Mouse (Mus musculus): ENCODE data around the gene Gprin3.

The Gprin3 gene

DNA sequence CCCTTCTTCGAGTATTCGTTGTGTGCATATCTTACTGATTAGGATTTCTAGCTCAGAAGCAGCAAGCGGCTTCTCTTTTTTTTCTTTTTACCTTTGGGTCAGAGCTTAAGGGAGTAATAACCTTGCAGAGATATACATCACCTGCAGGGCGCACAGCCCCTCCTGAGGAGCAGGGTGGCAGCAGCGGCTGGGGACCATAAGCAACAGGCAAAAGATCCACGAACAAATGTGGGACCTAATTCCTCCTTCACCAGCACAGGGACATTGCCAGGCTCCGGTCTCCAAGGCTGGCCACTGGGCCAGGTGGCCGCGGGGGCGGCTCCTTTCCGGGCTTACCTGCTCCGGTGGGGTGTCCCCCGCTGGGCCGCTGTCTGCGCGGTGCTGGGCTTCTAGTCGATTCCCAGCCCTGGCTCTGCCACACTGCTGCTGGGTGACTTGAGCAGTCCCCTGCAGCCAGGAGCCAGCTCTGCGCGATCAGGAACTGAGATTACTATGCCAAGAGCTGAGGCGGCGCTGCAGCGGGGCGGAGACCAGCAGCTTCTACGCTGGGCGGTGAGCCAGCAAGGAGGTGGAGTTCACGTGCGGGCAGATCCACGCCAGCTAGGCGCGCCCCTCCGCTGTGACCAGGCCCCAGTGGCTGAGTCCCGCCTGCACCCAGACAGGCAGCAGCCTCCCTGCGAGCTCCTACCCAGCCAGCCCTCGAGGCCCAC is at the start of gene Gprin3:
Gene Gprin3, minus strand, starts transcription at position 471 of the 710 bp plus-strand sequence.
- DNase-seq (ENCODE audit: low spot score), result peak; percentile 86

DNA sequence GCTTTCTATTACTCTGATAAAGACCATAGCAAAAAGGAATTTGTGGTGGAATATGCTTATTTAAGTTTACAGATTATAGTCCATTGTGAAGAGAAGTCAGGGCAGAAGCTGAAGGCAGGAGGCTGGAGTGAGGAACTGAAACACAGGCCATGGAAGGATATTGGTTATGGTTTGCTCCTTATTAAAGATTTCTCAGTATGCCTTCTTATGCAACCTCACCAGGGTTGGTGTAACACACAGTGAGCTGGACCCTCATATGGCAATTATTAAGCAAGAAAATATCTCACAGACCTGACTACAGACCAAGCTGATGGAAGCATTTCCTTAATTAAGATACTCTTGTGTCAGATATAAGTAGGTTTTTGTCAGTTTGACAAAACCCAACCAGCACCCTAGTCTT is 32.8 kb upstream of the Gprin3 start:
- no peak for DNase-seq (ENCODE audit: low spot score)

DNA sequence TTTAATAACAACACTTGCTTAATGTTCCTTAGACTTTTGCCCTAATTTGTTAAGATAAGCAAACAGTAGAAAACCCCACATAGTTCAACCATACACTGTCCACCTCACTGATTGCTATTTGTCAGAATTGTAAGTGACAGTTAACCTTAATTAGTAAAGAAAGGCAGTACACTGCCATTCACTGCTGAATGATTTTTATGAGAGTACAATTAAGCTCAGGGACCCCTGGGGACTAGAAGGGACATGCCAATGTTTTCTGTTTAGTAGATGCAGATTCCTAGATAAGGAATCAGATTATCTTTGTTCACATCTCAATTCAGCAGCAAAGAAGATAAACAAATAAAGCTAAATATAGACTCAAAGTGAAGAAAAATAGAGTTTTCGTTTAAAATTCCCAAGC is 30.0 kb upstream of the Gprin3 start:
- DNase-seq (ENCODE audit: low spot score), result no peak

GRCm38 (mm10) chr6:59451348-59451747 is 25.3 kb upstream of the Gprin3 start:
- DNase-seq (ENCODE audit: low spot score), result no peak

- no peak for DNase-seq (ENCODE audit: low spot score)
These were observed 19.0 kb upstream of the Gprin3 start for GRCm38 (mm10) chr6:59445101-59445503.

- no peak for DNase-seq (ENCODE audit: low spot score)
These were observed 9.8 kb upstream of the Gprin3 start for GRCm38 (mm10) chr6:59435906-59436305.

DNA sequence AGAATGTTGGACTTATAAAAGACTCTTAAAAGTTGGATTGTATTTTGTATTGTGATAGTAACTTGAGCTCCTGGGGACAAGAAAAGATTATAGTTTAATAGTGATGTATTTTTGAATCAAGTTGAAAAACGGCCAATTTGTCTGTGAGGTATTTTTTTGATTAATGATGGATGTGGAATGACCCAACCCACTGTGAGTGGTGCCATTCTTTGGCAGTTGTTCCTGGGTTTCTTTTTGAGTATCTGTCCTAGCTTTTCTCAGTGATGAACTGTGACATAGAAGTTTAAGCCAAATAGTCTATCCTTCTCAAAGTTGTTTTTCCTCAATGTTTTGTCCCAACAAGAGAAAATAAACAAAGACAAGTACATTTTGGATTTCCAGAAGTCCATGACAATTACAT is 7.0 kb upstream of the Gprin3 start:
- no peak for DNase-seq (ENCODE audit: low spot score)

- DNase-seq (ENCODE audit: low spot score), result no peak
These were observed 416 bp upstream of the Gprin3 start for GRCm38 (mm10) chr6:59426534-59426885.

- DNase-seq (ENCODE audit: low spot score), result no peak
These were observed 988 bp downstream of the Gprin3 start for GRCm38 (mm10) chr6:59424871-59425740.

DNA sequence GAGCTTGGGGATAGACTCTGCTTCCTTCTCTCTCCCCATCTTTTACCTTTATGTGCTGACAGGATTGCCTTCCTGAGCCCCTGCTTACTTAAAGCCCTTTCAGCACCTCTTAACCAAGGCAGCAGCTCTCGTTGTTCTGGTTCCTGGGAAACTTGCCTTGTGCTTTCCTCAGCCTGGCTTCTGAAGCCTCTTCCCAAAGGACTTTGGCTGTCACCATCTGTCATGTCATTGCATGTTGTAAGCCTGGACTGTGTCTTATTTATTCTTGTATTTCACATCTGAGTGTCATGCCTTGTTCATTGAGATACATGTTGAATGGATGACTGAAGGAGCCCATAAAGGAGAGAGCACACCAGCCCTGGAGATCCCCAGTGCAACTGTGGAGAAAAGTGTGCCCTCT is 2.3 kb downstream of the Gprin3 start:
- DNase-seq (ENCODE audit: low spot score), result no peak

DNA sequence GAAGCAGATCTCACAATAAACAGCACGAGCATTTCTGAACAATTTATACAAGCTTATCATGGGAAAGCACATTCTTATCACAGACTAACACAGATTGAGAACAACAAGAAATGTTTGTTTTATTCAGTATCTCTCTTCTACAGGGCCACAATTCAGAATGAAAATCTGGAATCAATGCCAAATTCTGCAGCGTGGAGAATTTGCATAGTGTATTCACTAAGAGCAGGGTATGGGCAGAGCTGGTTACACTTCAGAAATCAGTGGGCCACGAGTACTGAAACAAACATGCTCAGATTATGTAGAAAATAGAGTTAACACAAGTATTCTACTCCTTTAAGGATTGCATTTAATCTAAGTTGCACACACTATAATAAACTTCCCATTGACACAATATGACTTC is 6.8 kb downstream of the Gprin3 start:
- DNase-seq (ENCODE audit: low spot score), result no peak

DNA sequence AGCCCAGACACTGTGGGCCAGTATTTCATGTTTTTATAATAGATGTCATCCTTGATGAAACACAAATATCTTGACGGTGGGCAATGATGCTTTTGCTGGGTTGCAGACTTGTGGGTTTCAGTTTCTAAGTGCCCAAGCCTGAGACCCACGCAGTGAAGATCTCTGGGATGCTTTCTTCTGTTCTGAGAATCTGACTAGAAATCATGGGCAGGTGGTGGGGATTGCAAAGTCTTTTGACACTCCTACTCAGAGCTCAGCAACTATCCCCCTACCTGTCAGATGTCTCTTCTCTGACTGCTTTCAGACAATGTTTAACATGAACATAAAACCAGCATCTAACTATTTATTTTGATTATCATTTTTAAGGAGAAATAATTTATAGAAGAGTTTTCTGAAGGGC is 7.4 kb downstream of the Gprin3 start:
- DNase-seq (ENCODE audit: low spot score), result no peak

GRCm38 (mm10) chr6:59414816-59415215 is 11.3 kb downstream of the Gprin3 start:
- no peak for DNase-seq (ENCODE audit: low spot score)

GRCm38 (mm10) chr6:59412417-59413346 is 13.4 kb downstream of the Gprin3 start:
- DNase-seq (ENCODE audit: low spot score), result no peak

DNA sequence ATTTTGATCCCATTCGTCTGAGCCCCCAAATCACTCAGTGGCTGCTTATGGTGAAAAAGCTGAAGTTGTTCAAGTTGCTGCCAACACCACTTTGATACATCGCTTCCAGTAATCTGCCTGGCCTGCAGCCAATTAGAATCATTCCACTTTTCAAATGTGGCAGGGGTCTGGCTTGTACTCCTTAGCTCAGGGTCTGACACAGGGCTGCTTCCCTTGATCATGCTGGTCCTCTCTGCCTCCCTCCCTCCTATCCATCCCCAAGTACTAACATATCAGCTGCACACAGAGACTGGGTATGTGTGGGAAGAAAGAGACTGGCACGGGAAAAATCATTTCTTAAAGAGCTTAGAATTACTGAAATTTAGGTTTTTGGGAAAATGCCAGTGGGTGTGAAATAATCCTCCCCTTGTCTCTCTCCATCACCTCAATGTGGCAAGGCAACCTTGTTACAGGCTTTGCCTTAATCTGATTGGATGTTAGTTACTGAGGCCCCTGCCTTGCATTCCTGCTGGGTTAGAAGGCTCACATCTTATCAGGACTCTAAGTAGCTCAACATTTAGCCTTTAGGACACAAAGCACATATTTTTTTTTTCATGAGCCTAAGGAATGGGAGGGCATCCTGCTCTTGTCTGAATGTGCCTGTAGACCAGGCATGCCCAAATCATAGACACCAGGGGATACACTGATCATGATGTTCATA is 16.9 kb downstream of the Gprin3 start:
- DNase-seq (ENCODE audit: low spot score), result no peak

GRCm38 (mm10) chr6:59407482-59407997 is 18.6 kb downstream of the Gprin3 start:
- no peak for DNase-seq (ENCODE audit: low spot score)

DNA sequence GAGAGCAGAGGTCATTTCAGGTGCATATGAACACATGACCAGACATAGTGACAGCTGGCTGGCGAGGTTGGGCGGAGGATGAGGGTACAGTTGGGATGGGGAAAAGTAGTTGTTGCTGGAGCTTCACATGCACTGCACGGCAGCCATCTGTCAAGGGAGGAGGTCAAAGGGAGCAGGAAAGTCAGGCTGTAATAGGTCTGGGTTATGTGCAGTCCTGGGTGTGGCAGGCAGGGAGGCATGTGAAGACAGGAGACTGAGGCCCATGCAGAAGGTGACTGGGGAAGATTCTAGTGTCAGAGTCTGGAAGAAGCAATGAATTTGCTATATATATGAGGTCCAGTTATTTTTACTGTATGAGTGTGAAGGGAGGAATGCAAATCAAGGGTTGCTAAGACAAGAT is 35.9 kb downstream of the Gprin3 start:
- no peak for DNase-seq (ENCODE audit: low spot score)

DNA sequence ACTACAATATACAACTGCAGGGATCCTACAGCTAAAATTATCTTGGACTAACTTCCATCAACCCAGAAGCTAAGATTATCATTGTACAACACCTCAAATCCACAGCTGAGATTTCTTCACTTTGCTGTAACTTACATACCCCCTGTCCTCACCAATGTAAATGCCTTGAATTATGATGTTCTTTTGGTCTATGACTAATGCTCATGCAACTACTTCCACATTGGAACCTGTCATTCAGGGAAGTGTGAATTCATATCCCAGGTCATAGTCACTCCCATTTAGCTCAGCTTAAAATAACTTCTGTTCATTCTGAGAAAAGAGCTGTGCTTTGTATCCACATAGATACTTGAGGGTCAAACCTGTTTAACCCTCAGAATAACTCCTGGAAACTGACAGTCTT is 60.8 kb downstream of the Gprin3 start:
- no peak for DNase-seq (ENCODE audit: low spot score)

DNA sequence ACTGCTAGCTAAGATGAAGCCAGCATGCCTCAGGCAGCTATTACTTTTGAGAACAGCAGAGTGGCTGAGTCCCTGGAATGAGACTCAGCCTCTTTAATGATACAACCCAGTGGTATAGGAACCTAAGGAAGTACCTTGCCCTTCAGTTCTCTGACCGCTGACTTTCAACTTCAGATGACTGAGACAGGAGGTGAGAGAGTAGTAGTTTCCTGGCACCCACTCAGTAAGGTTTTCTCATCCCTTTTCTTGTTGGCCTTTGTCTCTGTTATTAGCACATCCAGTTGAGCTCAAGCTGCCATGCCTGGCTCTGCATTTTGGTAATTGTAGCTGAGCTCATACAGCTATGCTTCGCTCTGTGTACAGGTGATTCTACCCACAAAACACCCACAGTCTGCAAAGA is 62.8 kb downstream of the Gprin3 start:
- DNase-seq (ENCODE audit: low spot score), result no peak

DNA sequence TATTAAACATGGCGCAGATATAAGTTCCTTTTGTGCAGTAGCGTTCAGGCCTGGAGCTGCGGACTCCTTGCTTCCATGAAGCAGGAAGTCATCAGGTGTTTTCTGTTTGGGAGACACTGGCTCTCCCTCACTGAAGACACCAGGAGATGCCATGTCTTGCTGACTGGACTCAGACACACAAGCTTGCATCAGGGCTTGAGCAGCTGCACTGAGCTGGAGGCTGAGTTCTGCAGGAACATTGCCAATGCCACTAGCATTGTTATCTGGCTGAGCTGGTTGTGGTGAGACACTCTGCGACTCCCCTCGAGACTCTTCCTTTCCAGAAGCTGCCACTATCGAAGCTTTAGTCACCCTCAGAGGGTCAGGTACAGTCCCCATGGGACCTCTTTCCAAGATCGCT is 71.2 kb downstream of the Gprin3 start:
- DNase-seq (ENCODE audit: low spot score), result no peak

DNA sequence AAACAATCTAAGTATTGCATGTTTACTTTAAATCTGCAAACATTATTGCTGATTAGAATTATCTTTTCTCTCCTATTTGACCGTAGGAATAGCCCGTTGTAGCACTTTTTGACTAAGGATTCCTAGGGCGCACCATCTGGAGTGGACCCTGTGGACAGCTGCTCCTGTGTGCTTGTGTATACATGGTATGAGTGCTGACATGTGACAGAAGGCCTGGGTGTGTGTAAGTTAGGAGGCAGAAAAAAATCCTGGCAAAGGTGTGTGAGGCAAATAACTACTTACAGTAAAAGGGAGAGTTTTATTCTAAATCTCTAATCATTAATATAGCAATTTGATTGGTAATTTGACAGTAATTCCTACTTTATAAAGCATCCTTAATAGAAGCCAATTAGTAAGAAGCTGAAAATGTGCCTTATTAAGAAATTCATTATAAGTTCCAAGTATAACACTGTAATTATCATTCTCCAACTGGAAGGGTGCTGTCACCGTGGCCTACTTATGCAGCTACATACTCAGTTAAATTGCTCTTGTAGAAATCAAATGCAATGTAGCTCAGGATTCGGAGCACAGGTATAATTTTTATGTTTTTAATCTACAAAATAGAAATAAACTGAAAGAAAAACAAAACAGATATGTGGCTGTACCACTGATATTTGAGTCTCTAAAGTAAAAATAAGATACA is 74.8 kb downstream of the Gprin3 start:
- DNase-seq (ENCODE audit: low spot score), result no peak
